Mouse (Mus musculus) bone marrow, adult 2 months (tissue): ENCODE data around the gene Mvb12b.

Experiments used
- CTCF ChIP-seq: fragments of 200-500 bp; IDR thresholded peaks from 2 replicates; pipeline ENCODE4 v1.5.1; 2011; ENCODE audit warnings: low read length, control low read depth; ENCODE audit not compliant: control insufficient read depth, insufficient read depth
- POLR2A ChIP-seq: fragments of 200-500 bp; IDR thresholded peaks from 2 replicates; pipeline ENCODE4 v1.6.1; 2011; ENCODE audit warnings: low read depth, mild to moderate bottlenecking, control low read depth, low read length, borderline replicate concordance; ENCODE audit not compliant: control insufficient read depth

DNA sequence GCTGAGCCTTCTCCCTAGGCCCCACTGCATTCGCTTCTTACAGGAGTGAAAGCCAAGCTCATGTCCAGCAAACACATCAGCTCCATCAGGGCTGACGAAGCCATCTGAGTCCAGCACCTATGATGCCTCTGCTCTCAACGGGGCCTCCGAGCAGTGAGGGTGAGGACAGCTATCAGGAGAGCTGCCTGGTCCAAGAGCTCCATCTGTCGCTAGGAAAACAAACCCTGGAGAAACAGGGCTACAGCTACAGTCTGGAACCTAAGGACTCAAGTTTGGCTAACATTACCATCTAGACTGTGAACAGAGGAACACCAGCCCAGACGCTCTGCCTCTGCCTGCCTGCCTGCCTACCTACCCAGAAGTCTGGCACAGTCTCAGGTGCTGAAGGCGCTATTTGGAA lies 104.3 kb downstream of the Mvb12b start:
- TF ChIP-seq CTCF (no peak), POLR2A (no peak)
